Mouse (Mus musculus): Measurements from ENCODE around the gene Fbxw4. TPM values are rescaled to one million over a fixed set of nuclear protein-coding genes. Genes with fewer than 3 reads are reported as not detected.

Fbxw4 gene
- polyA plus RNA-seq, 1 experiment from 2014 or later, result 5.9 TPM

GRCm38 (mm10) chr19:45587509-45588292 is 72.4 kb downstream of the Fbxw4 start:
- DNase-seq (ENCODE audit: low spot score), result no peak
- no peaks in the 10 kb centered on the region for H3K36me3 ChIP-seq (ENCODE audit: insufficient read depth, low read length)
- 80% methylated on average over 6 of the region's 6 CpGs for WGBS
- H3K4me2 ChIP-seq (ENCODE audit: low read length), result no peak overlapping the region
- no peak for TF ChIP-seq CTCF (IDR thresholded peaks at IDR 0.05; ENCODE audit: low read depth)
- H3K4me3 ChIP-seq (replicated peaks; ENCODE audit: low read depth, low read length), result no peak overlapping the region
- H3K27ac ChIP-seq, result no peak overlapping the region
- no peaks in the 10 kb centered on the region for H3K9me3 ChIP-seq (replicated peaks; ENCODE audit: low read length)
- no peaks in the 10 kb centered on the region for H3K27me3 ChIP-seq (ENCODE audit: insufficient read depth, low read length)
- H3K4me1 ChIP-seq (replicated peaks; ENCODE audit: insufficient read depth, low read length), result no peaks in the 10 kb centered on the region; the same call in 1 of the 2 replicates
- no peak for ATAC-seq (replicated peaks; ENCODE audit: low FRiP score, low read depth)
- H3K9ac ChIP-seq (ENCODE audit: low read depth, low read length), result no peak overlapping the region

- no peak for TF ChIP-seq CTCF (IDR thresholded peaks at IDR 0.05; ENCODE audit: low read depth)
- Histone ChIP-seq H3K36me3 (ENCODE audit: insufficient read depth, low read length) (no peaks in the 10 kb centered on the region), H3K9me3 (replicated peaks; ENCODE audit: low read length) (no peaks in the 10 kb centered on the region), H3K4me2 (ENCODE audit: low read length) (no peak overlapping the region), H3K27ac (no peak overlapping the region), H3K9ac (ENCODE audit: low read depth, low read length) (no peak overlapping the region), H3K4me3 (replicated peaks; ENCODE audit: low read depth, low read length) (no peak overlapping the region), H3K4me1 (replicated peaks; ENCODE audit: insufficient read depth, low read length) (0 out of 2 replicates have a peak, but pooled peaks cover 4% of the 10 kb centered on the region), H3K27me3 (ENCODE audit: insufficient read depth, low read length) (no peaks in the 10 kb centered on the region)
- 66% methylated on average over 3 of the region's 3 CpGs for WGBS
- ATAC-seq (replicated peaks; ENCODE audit: low FRiP score, low read depth) (no peak), DNase-seq (ENCODE audit: low spot score) (no peak)
Measured at GRCm38 (mm10) chr19:45586850-45587249, 73.3 kb downstream of the Fbxw4 start.

GRCm38 (mm10) chr19:45584856-45585620 is 75.1 kb downstream of the Fbxw4 start:
- WGBS, result 62% methylated on average over 9 of the region's 9 CpGs
- no peak for DNase-seq (ENCODE audit: low spot score)

GRCm38 (mm10) chr19:45583136-45583535 is 77.0 kb downstream of the Fbxw4 start:
- WGBS, result 75% methylated on average over 6 of the region's 6 CpGs
- DNase-seq (ENCODE audit: low spot score) (no peak), ATAC-seq (replicated peaks; ENCODE audit: low FRiP score, low read depth) (no peak)
- no peak for TF ChIP-seq CTCF (IDR thresholded peaks at IDR 0.05; ENCODE audit: low read depth)
- Histone ChIP-seq H3K4me3 (replicated peaks; ENCODE audit: low read depth, low read length) (no peak overlapping the region), H3K27ac (no peak overlapping the region), H3K4me1 (replicated peaks; ENCODE audit: insufficient read depth, low read length) (0 out of 2 replicates have a peak, but pooled peaks cover 4% of the 10 kb centered on the region), H3K9me3 (replicated peaks; ENCODE audit: low read length) (no peaks in the 10 kb centered on the region), H3K36me3 (ENCODE audit: insufficient read depth, low read length) (peaks cover 14% of the 10 kb centered on the region; the same call in 1 of the 2 replicates), H3K4me2 (ENCODE audit: low read length) (no peak overlapping the region), H3K9ac (ENCODE audit: low read depth, low read length) (no peak overlapping the region), H3K27me3 (ENCODE audit: insufficient read depth, low read length) (no peaks in the 10 kb centered on the region)

More at GRCm38 (mm10) chr19:45584856-45585620, 75.1 kb downstream of the Fbxw4 start:
- H3K4me3 ChIP-seq (replicated peaks; ENCODE audit: low read depth, low read length), result no peak overlapping the region
- no peaks in the 10 kb centered on the region for H3K27me3 ChIP-seq (ENCODE audit: insufficient read depth, low read length)
- no peak overlapping the region for H3K9ac ChIP-seq (ENCODE audit: low read depth, low read length)
- 0 out of 2 replicates have a peak, but pooled peaks cover 4% of the 10 kb centered on the region for H3K4me1 ChIP-seq (replicated peaks; ENCODE audit: insufficient read depth, low read length)
- no peaks in the 10 kb centered on the region for H3K9me3 ChIP-seq (replicated peaks; ENCODE audit: low read length)
- no peak overlapping the region for H3K4me2 ChIP-seq (ENCODE audit: low read length)
- no peak overlapping the region for H3K27ac ChIP-seq
- no peak for TF ChIP-seq CTCF (IDR thresholded peaks at IDR 0.05; ENCODE audit: low read depth)
- no peak for ATAC-seq (replicated peaks; ENCODE audit: low FRiP score, low read depth)
- H3K36me3 ChIP-seq (ENCODE audit: insufficient read depth, low read length), result no peaks in the 10 kb centered on the region

- Histone ChIP-seq H3K27ac (0 out of 2 replicates have a peak overlapping the region, but pooled peaks have one; percentile 5), H3K4me3 (replicated peaks; ENCODE audit: low read depth, low read length) (no peak overlapping the region), H3K4me2 (ENCODE audit: low read length) (no peak overlapping the region), H3K9me3 (replicated peaks; ENCODE audit: low read length) (no peaks in the 10 kb centered on the region), H3K27me3 (ENCODE audit: insufficient read depth, low read length) (no peaks in the 10 kb centered on the region), H3K36me3 (ENCODE audit: insufficient read depth, low read length) (peaks cover 24% of the 10 kb centered on the region), H3K4me1 (replicated peaks; ENCODE audit: insufficient read depth, low read length) (0 out of 2 replicates have a peak, but pooled peaks cover 4% of the 10 kb centered on the region), H3K9ac (ENCODE audit: low read depth, low read length) (0 out of 2 replicates have a peak overlapping the region, but pooled peaks have one; percentile 8)
- 43% methylated on average over 8 of the region's 8 CpGs for WGBS
- peak; percentile 40 for DNase-seq (ENCODE audit: low spot score)
- no peak for ATAC-seq (replicated peaks; ENCODE audit: low FRiP score, low read depth)
- no peak for TF ChIP-seq CTCF (IDR thresholded peaks at IDR 0.05; ENCODE audit: low read depth)
Measured at GRCm38 (mm10) chr19:45582161-45582560, 78.0 kb downstream of the Fbxw4 start.

- Histone ChIP-seq H3K4me1 (replicated peaks; ENCODE audit: insufficient read depth, low read length) (peaks cover 4% of the 10 kb centered on the region; the same call in 1 of the 2 replicates), H3K4me3 (replicated peaks; ENCODE audit: low read depth, low read length) (no peak overlapping the region), H3K27me3 (ENCODE audit: insufficient read depth, low read length) (no peaks in the 10 kb centered on the region), H3K4me2 (ENCODE audit: low read length) (no peak overlapping the region), H3K36me3 (ENCODE audit: insufficient read depth, low read length) (peaks cover 27% of the 10 kb centered on the region), H3K27ac (no peak overlapping the region), H3K9me3 (replicated peaks; ENCODE audit: low read length) (no peaks in the 10 kb centered on the region), H3K9ac (ENCODE audit: low read depth, low read length) (no peak overlapping the region)
- DNase-seq (ENCODE audit: low spot score) (peak; percentile 83), ATAC-seq (replicated peaks; ENCODE audit: low FRiP score, low read depth) (no peak)
- 49% methylated on average over 3 of the region's 3 CpGs for WGBS
- TF ChIP-seq CTCF (IDR thresholded peaks at IDR 0.05; ENCODE audit: low read depth), result peak; percentile 77
Measured at GRCm38 (mm10) chr19:45581257-45581656, 78.9 kb downstream of the Fbxw4 start.
